Mouse (Mus musculus): ENCODE data around the gene Clk3.

GRCm38 (mm10) chr9:57767231-57767630 lies 1.6 kb upstream of the Clk3 start:
- no peak for TF ChIP-seq HCFC1 (IDR thresholded peaks at IDR 0.05; ENCODE audit: borderline replicate concordance, insufficient read depth, low read length)
- TF ChIP-seq ZC3H11A (IDR thresholded peaks at IDR 0.05; ENCODE audit: borderline replicate concordance, low read depth, low read length): no peak

Data from ES-E14 (cell line).